Mouse (Mus musculus) brain, embryonic 14.5 days (tissue): ENCODE data around the gene Hcfc1r1.

Source experiments
- CTCF ChIP-seq: fragments of 200-500 bp; IDR thresholded peaks from 2 replicates; pipeline ENCODE4 v1.5.1; 2012; ENCODE audit warnings: inconsistent platforms, mild to moderate bottlenecking, moderate library complexity, borderline replicate concordance; ENCODE audit not compliant: insufficient read depth, insufficient read length; ENCODE audit errors: extremely low read depth
- POLR2A ChIP-seq: fragments of 200-500 bp; IDR thresholded peaks from 2 replicates; pipeline ENCODE4 v1.6.1; 2012; ENCODE audit warnings: mild to moderate bottlenecking, inconsistent platforms, borderline replicate concordance; ENCODE audit not compliant: poor library complexity, insufficient read depth, insufficient read length, severe bottlenecking; ENCODE audit errors: extremely low read depth

GRCm38 (mm10) chr17:23706212-23706611 is 32.8 kb downstream of the Hcfc1r1 start:
- peak; percentile 93 for TF ChIP-seq CTCF
- no peak for TF ChIP-seq POLR2A
